Mouse (Mus musculus): ENCODE measurements around the gene Tmem159.

Tmem159 gene

GRCm38 (mm10) chr7:120145191-120145590 is 43.0 kb downstream of the Tmem159 start, which contains the start of gene Zp2:
Gene Zp2 (minus strand): TSS chr7:120145291.
- DNase-seq = no peak

GRCm38 (mm10) chr7:120150257-120150656 is 48.1 kb downstream of the Tmem159 start:
- no peak for DNase-seq

- DNase-seq = no peak
Measured at GRCm38 (mm10) chr7:120150898-120151297, 48.7 kb downstream of the Tmem159 start.

- no peak for DNase-seq
Measured at GRCm38 (mm10) chr7:120156841-120157409, 54.8 kb downstream of the Tmem159 start.

GRCm38 (mm10) chr7:120157575-120158061 is 55.5 kb downstream of the Tmem159 start:
- DNase-seq = no peak

- no peak for DNase-seq
Measured at GRCm38 (mm10) chr7:120158121-120158613, 56.0 kb downstream of the Tmem159 start.

- no peak for DNase-seq
Measured at GRCm38 (mm10) chr7:120163581-120164251, 61.6 kb downstream of the Tmem159 start.
